Mouse (Mus musculus): ENCODE data around the gene Hoxc11. TPM values are rescaled to one million over a fixed set of nuclear protein-coding genes. Genes with fewer than 3 reads are reported as not detected.
A peak's percentile ranks its signal among the peaks of the same experiment; 100 is the strongest.

Hoxc11 gene
- polyA plus RNA-seq, 1 experiment from 2014 or later, result not detected

- H3K9me3 ChIP-seq (replicated peaks), result no peaks in the 10 kb centered on the region
- no peaks in the 10 kb centered on the region for H3K4me1 ChIP-seq
- H3K27me3 ChIP-seq (ENCODE audit: low read depth, poor library complexity, severe bottlenecking), result peaks cover 100% of the 10 kb centered on the region
- DNase-seq (ENCODE audit: low spot score), result no peak
- WGBS, result 4% methylated on average over 7 of the region's 7 CpGs
- no peaks in the 10 kb centered on the region for H3K36me3 ChIP-seq
- no peak overlapping the region for H3K4me3 ChIP-seq
- H3K27ac ChIP-seq (replicated peaks), result no peak overlapping the region
These were observed 20.8 kb downstream of the Hoxc11 start for GRCm38 (mm10) chr15:102975034-102975433.

- H3K27me3 ChIP-seq (ENCODE audit: low read depth, poor library complexity, severe bottlenecking), result peaks cover 100% of the 10 kb centered on the region
- 3% methylated on average over 21 of the region's 21 CpGs for WGBS
- DNase-seq (ENCODE audit: low spot score), result peak; percentile 63
- no peak overlapping the region for H3K27ac ChIP-seq (replicated peaks)
- no peak overlapping the region for H3K4me3 ChIP-seq
- no peaks in the 10 kb centered on the region for H3K36me3 ChIP-seq
- no peaks in the 10 kb centered on the region for H3K9me3 ChIP-seq (replicated peaks)
- H3K4me1 ChIP-seq, result no peaks in the 10 kb centered on the region
These were observed 21.5 kb downstream of the Hoxc11 start for GRCm38 (mm10) chr15:102975688-102976111.

- no peaks in the 10 kb centered on the region for H3K9me3 ChIP-seq (replicated peaks)
- under 1% methylated on average over 18 of the region's 20 CpGs for WGBS
- no peak within 1 kb of the TSS for H3K4me3 ChIP-seq
- no peak for DNase-seq (ENCODE audit: low spot score)
- no peak within 1 kb of the TSS for H3K27ac ChIP-seq (replicated peaks)
- peaks cover 100% of the 10 kb centered on the region for H3K27me3 ChIP-seq (ENCODE audit: low read depth, poor library complexity, severe bottlenecking)
- peaks cover 4% of the 10 kb centered on the region for H3K4me1 ChIP-seq
- H3K36me3 ChIP-seq, result no peaks in the 10 kb centered on the region
These were observed 21.9 kb downstream of the Hoxc11 start, which contains the start of gene Hoxc9 for GRCm38 (mm10) chr15:102976171-102976570. TSS of gene Hoxc9 (plus strand) at chr15:102976439.

GRCm38 (mm10) chr15:102976631-102977422, 22.6 kb downstream of the Hoxc11 start:
- Histone ChIP-seq H3K9me3 (replicated peaks) (no peaks in the 10 kb centered on the region), H3K36me3 (no peaks in the 10 kb centered on the region), H3K27me3 (ENCODE audit: low read depth, poor library complexity, severe bottlenecking) (peaks cover 100% of the 10 kb centered on the region), H3K27ac (replicated peaks) (no peak overlapping the region), H3K4me1 (peaks cover 10% of the 10 kb centered on the region), H3K4me3 (no peak overlapping the region)
- peak; percentile 55 for DNase-seq (ENCODE audit: low spot score)
- 1% methylated on average over 37 of the region's 37 CpGs for WGBS

- Histone ChIP-seq H3K36me3 (no peaks in the 10 kb centered on the region), H3K27me3 (ENCODE audit: low read depth, poor library complexity, severe bottlenecking) (peaks cover 100% of the 10 kb centered on the region), H3K27ac (replicated peaks) (no peak overlapping the region), H3K4me3 (no peak overlapping the region), H3K4me1 (peaks cover 14% of the 10 kb centered on the region), H3K9me3 (replicated peaks) (no peaks in the 10 kb centered on the region)
- under 1% methylated on average over 16 of the region's 16 CpGs for WGBS
- no peak for DNase-seq (ENCODE audit: low spot score)
These were observed 23.3 kb downstream of the Hoxc11 start for GRCm38 (mm10) chr15:102977423-102977974.

- Histone ChIP-seq H3K27ac (replicated peaks) (no peak overlapping the region), H3K27me3 (ENCODE audit: low read depth, poor library complexity, severe bottlenecking) (peaks cover 100% of the 10 kb centered on the region), H3K36me3 (no peaks in the 10 kb centered on the region), H3K9me3 (replicated peaks) (no peaks in the 10 kb centered on the region), H3K4me3 (no peak overlapping the region), H3K4me1 (peaks cover 14% of the 10 kb centered on the region)
- no peak for DNase-seq (ENCODE audit: low spot score)
- WGBS, result under 1% methylated on average over 13 of the region's 13 CpGs
These were observed 24.6 kb downstream of the Hoxc11 start for GRCm38 (mm10) chr15:102978615-102979515.

GRCm38 (mm10) chr15:102979936-102980335, 25.7 kb downstream of the Hoxc11 start:
- no peak overlapping the region for H3K4me3 ChIP-seq
- no peaks in the 10 kb centered on the region for H3K9me3 ChIP-seq (replicated peaks)
- DNase-seq (ENCODE audit: low spot score), result no peak
- no peaks in the 10 kb centered on the region for H3K36me3 ChIP-seq
- no peak overlapping the region for H3K27ac ChIP-seq (replicated peaks)
- H3K27me3 ChIP-seq (ENCODE audit: low read depth, poor library complexity, severe bottlenecking), result peaks cover 100% of the 10 kb centered on the region
- WGBS, result 0% methylated on average over 1 of the region's 1 CpGs
- H3K4me1 ChIP-seq, result peaks cover 14% of the 10 kb centered on the region

GRCm38 (mm10) chr15:102980352-102980751, 26.1 kb downstream of the Hoxc11 start:
- H3K27ac ChIP-seq (replicated peaks), result no peak overlapping the region
- peaks cover 14% of the 10 kb centered on the region for H3K4me1 ChIP-seq
- no peak overlapping the region for H3K4me3 ChIP-seq
- WGBS, result 3% methylated on average over 11 of the region's 11 CpGs
- no peak for DNase-seq (ENCODE audit: low spot score)
- no peaks in the 10 kb centered on the region for H3K9me3 ChIP-seq (replicated peaks)
- no peaks in the 10 kb centered on the region for H3K36me3 ChIP-seq
- peaks cover 100% of the 10 kb centered on the region for H3K27me3 ChIP-seq (ENCODE audit: low read depth, poor library complexity, severe bottlenecking)

GRCm38 (mm10) chr15:102980912-102981311, 26.7 kb downstream of the Hoxc11 start:
- Histone ChIP-seq H3K4me1 (peaks cover 14% of the 10 kb centered on the region), H3K27ac (replicated peaks) (no peak overlapping the region), H3K4me3 (peak overlapping the region; percentile 43; the same call in 1 of the 2 replicates), H3K36me3 (no peaks in the 10 kb centered on the region), H3K9me3 (replicated peaks) (no peaks in the 10 kb centered on the region), H3K27me3 (ENCODE audit: low read depth, poor library complexity, severe bottlenecking) (peaks cover 100% of the 10 kb centered on the region)
- DNase-seq (ENCODE audit: low spot score), result no peak
- WGBS, result 0% methylated on average over 14 of the region's 14 CpGs

GRCm38 (mm10) chr15:102981379-102982288, 27.4 kb downstream of the Hoxc11 start:
- no peak for DNase-seq (ENCODE audit: low spot score)
- under 1% methylated on average over 88 of the region's 88 CpGs for WGBS

GRCm38 (mm10) chr15:102983716-102984115, 29.5 kb downstream of the Hoxc11 start:
- WGBS, result 0% methylated on average over 12 of the region's 12 CpGs

More at GRCm38 (mm10) chr15:102981379-102982288, 27.4 kb downstream of the Hoxc11 start:
- H3K36me3 ChIP-seq, result no peaks in the 10 kb centered on the region
- peak overlapping the region; percentile 43 for H3K4me3 ChIP-seq
- peaks cover 100% of the 10 kb centered on the region for H3K27me3 ChIP-seq (ENCODE audit: low read depth, poor library complexity, severe bottlenecking)
- no peaks in the 10 kb centered on the region for H3K9me3 ChIP-seq (replicated peaks)
- no peak overlapping the region for H3K27ac ChIP-seq (replicated peaks)
- peaks cover 14% of the 10 kb centered on the region for H3K4me1 ChIP-seq

GRCm38 (mm10) chr15:102984521-102984920, 30.3 kb downstream of the Hoxc11 start:
- H3K4me1 ChIP-seq, result peaks cover 14% of the 10 kb centered on the region
- no peak overlapping the region for H3K4me3 ChIP-seq
- no peaks in the 10 kb centered on the region for H3K9me3 ChIP-seq (replicated peaks)
- 3% methylated on average over 10 of the region's 10 CpGs for WGBS
- no peak overlapping the region for H3K27ac ChIP-seq (replicated peaks)
- peaks cover 100% of the 10 kb centered on the region for H3K27me3 ChIP-seq (ENCODE audit: low read depth, poor library complexity, severe bottlenecking)
- DNase-seq (ENCODE audit: low spot score), result no peak
- H3K36me3 ChIP-seq, result no peaks in the 10 kb centered on the region

More at GRCm38 (mm10) chr15:102983716-102984115, 29.5 kb downstream of the Hoxc11 start:
- H3K4me1 ChIP-seq, result peaks cover 14% of the 10 kb centered on the region
- H3K9me3 ChIP-seq (replicated peaks), result no peaks in the 10 kb centered on the region
- H3K27ac ChIP-seq (replicated peaks), result no peak overlapping the region
- DNase-seq (ENCODE audit: low spot score), result no peak
- no peak overlapping the region for H3K4me3 ChIP-seq
- H3K27me3 ChIP-seq (ENCODE audit: low read depth, poor library complexity, severe bottlenecking), result peaks cover 100% of the 10 kb centered on the region
- no peaks in the 10 kb centered on the region for H3K36me3 ChIP-seq

Measured in midbrain, embryonic 10.5 days (tissue).